Mouse (Mus musculus) heart, adult 9 months (tissue): ENCODE measurements around the gene Txlna.

Experiments
- DNase-seq, 2 experiments: peaks; one replicate each; pipeline ENCODE4 v3.0.0; 2022; ENCODE audit warnings: low spot score in 2 of 2

The Txlna gene

GRCm38 (mm10) chr4:129640638-129641467, at the start of gene Txlna:
Gene Txlna (minus strand): TSS chr4:129641065.
- peak; percentile 97 for DNase-seq

DNA sequence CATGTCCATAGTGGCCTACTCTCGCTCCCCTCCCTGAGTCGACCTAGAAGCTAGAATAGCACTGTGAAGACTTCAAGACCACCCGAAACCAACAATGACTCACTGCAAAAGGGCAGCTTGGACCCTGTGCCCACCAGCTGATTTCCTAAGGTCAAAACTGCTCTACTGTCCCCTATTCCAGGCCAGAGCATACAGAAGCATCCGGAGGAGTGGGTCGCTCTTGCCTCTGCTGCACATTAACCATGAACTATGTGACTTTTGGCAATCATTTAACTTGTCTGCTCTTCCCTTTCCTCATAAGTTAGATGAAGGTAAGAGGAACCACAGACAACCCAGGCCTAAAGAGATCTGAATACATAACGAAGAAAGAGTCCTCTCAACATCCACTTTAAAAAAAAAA, 43.7 kb upstream of the Txlna start:
- DNase-seq: no peak

- no peak for DNase-seq
Observed at GRCm38 (mm10) chr4:129683901-129684493, 43.1 kb upstream of the Txlna start.

DNA sequence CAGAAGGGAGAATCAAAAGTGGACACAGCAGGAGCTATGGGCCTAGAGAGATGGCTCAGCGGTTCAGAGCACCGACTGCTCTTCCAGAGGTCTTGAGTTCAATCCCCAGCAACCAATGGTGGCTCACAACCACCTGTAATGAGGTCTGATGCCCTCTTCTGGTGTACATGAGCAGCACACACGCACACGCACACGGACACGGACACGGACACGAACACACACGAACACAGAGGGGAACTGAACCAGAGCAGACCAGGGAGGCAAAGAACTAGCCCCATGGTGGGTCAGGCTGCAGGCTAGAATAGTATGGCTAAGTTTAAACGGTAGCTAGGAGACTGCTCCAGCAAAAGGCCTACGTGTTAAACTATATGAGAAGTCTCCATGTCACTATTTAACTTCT, 41.0 kb upstream of the Txlna start:
- no peak for DNase-seq

DNA sequence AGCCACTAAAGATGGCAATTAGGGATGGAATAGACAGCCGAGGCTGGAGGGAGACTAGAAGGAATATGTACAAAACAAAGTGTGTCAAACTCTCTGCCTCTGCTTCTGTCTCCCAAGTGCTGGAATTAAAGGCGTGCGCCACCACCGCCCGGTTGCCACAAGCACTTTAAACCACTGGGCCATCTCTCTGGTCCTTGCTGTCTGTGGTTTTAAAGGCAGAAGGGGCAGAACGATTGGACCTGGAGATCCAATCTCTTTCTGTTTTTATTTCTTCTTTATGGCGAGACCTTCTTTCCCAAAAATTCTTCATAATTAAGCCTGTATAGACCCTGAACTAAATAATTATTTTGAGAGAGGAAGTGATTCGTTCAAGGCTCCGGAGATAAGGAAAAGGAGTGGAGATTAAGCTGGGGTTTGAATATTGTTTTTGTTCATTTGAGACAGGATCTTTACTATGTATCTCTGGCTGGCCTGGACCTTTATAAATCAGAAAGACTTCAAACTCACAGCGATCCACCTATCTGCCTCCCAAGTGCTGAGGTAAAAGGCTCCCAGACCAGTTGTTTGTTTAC, 32.1 kb upstream of the Txlna start:
- no peak for DNase-seq

DNA sequence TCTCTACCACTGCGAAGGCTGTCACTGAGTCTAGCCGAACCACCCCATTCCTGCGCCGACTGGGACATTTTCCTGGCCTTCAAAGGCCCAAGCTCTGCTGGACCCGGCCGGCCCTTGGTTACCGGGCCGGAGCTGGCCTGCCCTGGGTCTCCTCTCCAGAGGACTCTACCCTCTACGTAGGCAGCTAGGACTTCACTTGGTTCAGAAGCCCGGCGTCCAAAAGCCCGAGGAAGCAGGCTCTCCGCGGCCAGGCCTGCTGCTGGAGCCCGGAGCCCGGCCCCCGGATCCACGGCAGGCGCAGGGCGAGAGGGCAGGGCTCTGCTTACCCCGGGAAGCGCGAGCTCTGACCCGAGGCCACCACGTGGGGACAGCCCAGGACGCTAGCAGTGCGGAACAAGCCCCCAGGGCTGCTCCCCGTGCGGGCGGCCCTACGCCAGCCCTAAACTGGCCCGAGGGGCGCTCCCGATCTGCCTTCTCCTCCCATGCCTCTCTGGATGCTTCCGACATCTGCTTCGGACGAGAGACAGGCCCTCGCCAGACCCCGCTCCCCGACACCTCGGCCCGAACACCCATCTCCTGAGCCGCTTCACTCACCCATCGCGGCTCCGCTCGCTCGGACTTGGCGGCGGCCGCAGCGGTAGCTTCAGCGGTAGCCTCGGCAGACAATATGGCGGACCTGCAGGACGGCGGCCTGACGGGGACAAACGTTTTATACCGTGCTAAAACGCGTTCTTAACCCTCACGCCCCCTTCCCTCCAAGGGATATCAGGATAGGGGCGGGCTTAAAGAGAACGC, 31.4 kb upstream of the Txlna start, which contains the start of gene Kpna6:
Kpna6 (minus strand) TSS at position 685 of the 795 bp plus-strand sequence.
- peak; percentile 90 to 91 for DNase-seq

DNA sequence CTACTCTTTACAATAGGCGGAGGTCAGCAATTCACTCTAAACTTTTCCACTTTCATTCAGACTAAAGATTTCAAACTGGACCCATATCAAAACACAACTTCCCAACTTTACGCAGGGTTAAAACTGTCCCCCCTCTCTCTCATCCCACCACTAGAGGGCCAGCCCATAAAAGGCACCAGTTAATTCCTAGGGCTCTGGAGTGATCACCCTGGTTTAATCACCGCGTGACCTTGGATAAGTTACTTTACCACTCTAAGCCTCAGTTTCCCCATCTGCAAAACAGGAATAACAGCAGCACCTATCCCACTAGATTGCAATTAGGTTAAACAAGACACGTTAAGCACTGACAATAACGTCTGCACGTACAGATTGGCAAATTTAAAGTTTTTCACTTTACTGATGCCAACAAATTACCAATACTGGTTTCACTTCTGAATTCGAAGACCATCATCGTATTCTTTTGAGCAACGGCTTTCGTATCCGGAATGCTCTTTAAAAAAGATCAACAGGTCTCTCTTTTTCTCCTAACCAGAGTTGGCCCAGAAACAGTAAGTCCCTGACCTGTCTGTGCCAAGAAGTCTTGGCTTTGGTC, 30.7 kb upstream of the Txlna start:
- peak; percentile 56 to 60 for DNase-seq

- DNase-seq: no peak
Observed at GRCm38 (mm10) chr4:129662255-129662813, 21.5 kb upstream of the Txlna start.

DNA sequence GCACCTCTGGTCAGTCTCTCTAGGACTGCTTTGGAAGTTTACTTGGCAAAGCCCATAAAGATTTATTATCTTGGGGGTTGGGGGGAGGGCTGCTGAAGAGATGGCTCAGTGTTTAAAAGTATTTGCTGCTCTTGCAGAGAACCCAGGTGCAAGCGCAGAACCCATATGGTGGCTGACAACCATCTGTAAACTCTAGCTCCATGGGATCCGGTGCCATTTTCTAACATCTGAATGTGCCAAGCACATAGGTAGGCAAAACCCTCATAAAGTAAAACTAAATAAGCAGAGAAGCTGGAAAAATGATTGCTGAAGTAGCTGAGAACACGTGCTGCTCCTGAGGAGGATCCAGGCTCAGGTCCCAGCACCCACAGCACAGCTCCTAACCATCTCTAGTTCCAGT, 20.7 kb upstream of the Txlna start:
- no peak for DNase-seq

DNA sequence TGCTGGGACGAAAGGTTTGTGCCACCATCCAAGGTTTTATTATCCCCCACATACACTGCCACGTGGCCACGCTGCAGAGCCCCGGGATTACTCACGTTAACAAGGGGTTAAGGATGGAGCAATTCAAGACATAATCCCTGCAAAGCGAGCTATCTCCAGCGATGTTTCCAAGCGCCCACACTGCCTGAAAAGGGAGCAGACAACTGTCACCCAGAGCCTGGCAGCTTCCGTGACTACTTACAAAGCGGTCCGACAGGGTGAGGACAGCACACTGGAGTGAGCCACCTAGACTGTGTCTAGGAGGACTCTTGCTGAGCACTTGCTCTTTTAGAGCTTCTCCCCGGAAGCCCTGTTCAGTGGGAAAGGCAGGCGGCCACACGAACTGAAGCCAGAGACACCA, 13.9 kb upstream of the Txlna start:
- DNase-seq: no peak

- DNase-seq: no peak
Observed at GRCm38 (mm10) chr4:129650359-129650758, 9.5 kb upstream of the Txlna start.

- DNase-seq: no peak
Observed at GRCm38 (mm10) chr4:129648656-129649055, 7.8 kb upstream of the Txlna start.

GRCm38 (mm10) chr4:129645204-129645603, 4.3 kb upstream of the Txlna start:
- no peak for DNase-seq

- no peak for DNase-seq
Observed at GRCm38 (mm10) chr4:129641756-129642155, 891 bp upstream of the Txlna start.

GRCm38 (mm10) chr4:129640101-129640637, 696 bp downstream of the Txlna start:
- peak in 1 of 2 experiments; percentile 37 for DNase-seq

- DNase-seq: no peak
Observed at GRCm38 (mm10) chr4:129639221-129639620, 1.6 kb downstream of the Txlna start.

DNA sequence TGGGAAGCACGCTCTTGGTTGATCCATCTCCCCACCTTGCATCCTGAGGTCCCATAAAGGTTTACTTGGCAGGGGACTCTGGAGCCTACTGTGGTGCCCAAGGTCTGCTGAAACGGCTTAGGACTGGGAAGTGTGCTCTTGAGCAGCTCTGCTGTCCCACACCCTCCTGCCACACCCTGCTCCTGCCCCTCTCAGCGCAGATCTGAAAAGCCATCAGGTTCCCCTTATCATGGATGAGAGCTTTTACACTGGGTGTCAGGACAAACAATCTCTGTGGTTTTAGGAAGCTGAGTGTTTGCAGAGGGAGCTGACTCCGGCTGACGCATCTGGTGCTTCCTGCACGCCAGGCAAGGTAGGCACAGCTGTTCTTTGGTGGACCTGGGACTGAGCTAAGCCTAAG, 7.0 kb downstream of the Txlna start:
- DNase-seq: no peak

GRCm38 (mm10) chr4:129631867-129632266, 9.0 kb downstream of the Txlna start:
- DNase-seq: no peak

DNA sequence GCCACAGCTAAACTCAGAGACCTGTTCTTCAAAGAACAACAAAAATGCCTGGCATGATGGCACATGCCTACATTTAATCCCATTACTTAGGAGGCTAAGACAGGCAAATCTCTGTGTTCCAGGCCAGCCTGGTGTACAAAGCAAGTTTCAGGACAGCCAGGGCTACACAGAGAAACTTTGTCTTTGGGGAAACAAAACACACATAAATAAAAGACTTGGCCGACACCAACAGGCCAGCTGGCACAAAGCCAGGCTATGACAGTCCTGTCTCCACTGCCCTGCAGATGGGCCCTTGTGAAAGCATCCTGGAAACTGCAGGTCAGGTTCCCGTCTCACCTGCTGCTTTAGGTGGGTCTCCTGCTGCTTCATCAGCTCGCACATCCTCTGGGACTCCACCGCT, 9.9 kb downstream of the Txlna start:
- DNase-seq: no peak

GRCm38 (mm10) chr4:129626035-129626434, 14.8 kb downstream of the Txlna start:
- no peak for DNase-seq

DNA sequence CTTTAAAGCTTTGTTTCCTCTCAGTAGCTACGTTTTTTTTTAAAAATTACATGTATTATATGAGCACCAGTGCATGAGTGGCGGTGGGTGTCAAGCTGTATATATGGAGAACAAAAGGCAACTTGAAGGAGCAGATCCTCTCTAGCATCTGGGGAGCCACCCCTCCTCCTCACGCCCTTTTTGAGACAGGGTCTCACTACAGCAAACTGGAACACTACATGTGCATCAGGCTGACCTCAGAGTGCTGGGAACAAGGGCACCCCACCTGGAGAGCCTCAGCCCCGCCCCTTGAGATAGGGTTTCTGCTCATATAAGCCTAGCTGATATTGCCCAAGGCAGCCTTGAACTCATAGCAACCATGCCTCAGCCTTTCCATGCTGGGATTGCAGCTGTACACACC, 15.4 kb downstream of the Txlna start:
- DNase-seq: no peak
